Mouse (Mus musculus): ENCODE data around the gene Ifi209.
"Not testable (repeated sequence)": the region's sequence is repeated elsewhere in the genome, so short reads cannot be mapped to it uniquely, and the experiment has no call there.

The Ifi209 gene

GRCm38 (mm10) chr1:173630622-173631021 is at the start of gene Ifi209:
Gene Ifi209 (plus strand): TSS chr1:173630917.
- DNase-seq = not testable (repeated sequence)

GRCm38 (mm10) chr1:173589698-173590097 is 41.0 kb upstream of the Ifi209 start:
- not testable (repeated sequence) for DNase-seq

GRCm38 (mm10) chr1:173598838-173599494 is 31.8 kb upstream of the Ifi209 start, which contains the start of gene Ifi213:
Gene Ifi213 (minus strand): TSS chr1:173599274.
- DNase-seq = not testable (repeated sequence)

- not testable (repeated sequence) for DNase-seq
Measured at GRCm38 (mm10) chr1:173610291-173610690, 20.4 kb upstream of the Ifi209 start.

GRCm38 (mm10) chr1:173622216-173622615 is 8.5 kb upstream of the Ifi209 start:
- not testable (repeated sequence) for DNase-seq

- DNase-seq = no peak
Measured at GRCm38 (mm10) chr1:173624052-173624451, 6.7 kb upstream of the Ifi209 start.

GRCm38 (mm10) chr1:173626686-173627085 is 4.0 kb upstream of the Ifi209 start:
- DNase-seq = no peak

- no peak for DNase-seq
Measured at GRCm38 (mm10) chr1:173633969-173634645, 3.4 kb downstream of the Ifi209 start.

- DNase-seq = no peak
Measured at GRCm38 (mm10) chr1:173645393-173645792, 14.7 kb downstream of the Ifi209 start.

- DNase-seq = no peak
Measured at GRCm38 (mm10) chr1:173657973-173658372, 27.3 kb downstream of the Ifi209 start.

GRCm38 (mm10) chr1:173673458-173674097 is 42.9 kb downstream of the Ifi209 start, which contains the start of gene Ifi208:
Gene Ifi208 (plus strand): TSS chr1:173673675.
- not testable (repeated sequence) for DNase-seq

- not testable (repeated sequence) for DNase-seq
Measured at GRCm38 (mm10) chr1:173678605-173679004, 47.9 kb downstream of the Ifi209 start.

- DNase-seq = no peak
Measured at GRCm38 (mm10) chr1:173694270-173694669, 63.6 kb downstream of the Ifi209 start.
